Mouse (Mus musculus): ENCODE results near the gene Nat10. TPM values are rescaled to one million over a fixed set of nuclear protein-coding genes. Genes with fewer than 3 reads are reported as not detected.

Nat10 gene
- total and polyA plus RNA-seq, 2 experiments from 2014 or later, result 12.8 to 36.5 TPM

GRCm38 (mm10) chr2:103687143-103687542 is 73.9 kb downstream of the Nat10 start:
- no peaks in the 10 kb centered on the region for H3K27me3 ChIP-seq (ENCODE audit: insufficient read depth, low read length)
- no peak overlapping the region for H3K4me2 ChIP-seq (ENCODE audit: low read depth, low read length)
- H3K4me3 ChIP-seq (ENCODE audit: low read length), result no peak overlapping the region
- ATAC-seq (no peak), DNase-seq (ENCODE audit: low spot score) (peak; percentile 53)
- peaks cover 28% of the 10 kb centered on the region for H3K4me1 ChIP-seq (ENCODE audit: insufficient read depth, low read length)
- H3K27ac ChIP-seq, result no peak overlapping the region
- no peak overlapping the region for H3K9ac ChIP-seq (replicated peaks; ENCODE audit: low read length)
- no peak for TF ChIP-seq CTCF (IDR thresholded peaks at IDR 0.05; ENCODE audit: low read depth)
- H3K9me3 ChIP-seq (ENCODE audit: low read length), result no peaks in the 10 kb centered on the region
- H3K36me3 ChIP-seq (ENCODE audit: insufficient read depth, low read length), result no peaks in the 10 kb centered on the region

GRCm38 (mm10) chr2:103685581-103685980 is 75.5 kb downstream of the Nat10 start:
- no peak overlapping the region for H3K4me3 ChIP-seq (ENCODE audit: low read length)
- H3K9me3 ChIP-seq (ENCODE audit: low read length), result no peaks in the 10 kb centered on the region
- DNase-seq (ENCODE audit: low spot score) (no peak), ATAC-seq (no peak)
- TF ChIP-seq CTCF (IDR thresholded peaks at IDR 0.05; ENCODE audit: low read depth), result no peak
- no peak overlapping the region for H3K9ac ChIP-seq (replicated peaks; ENCODE audit: low read length)
- no peaks in the 10 kb centered on the region for H3K36me3 ChIP-seq (ENCODE audit: insufficient read depth, low read length)
- H3K4me2 ChIP-seq (ENCODE audit: low read depth, low read length), result no peak overlapping the region
- H3K27ac ChIP-seq, result no peak overlapping the region
- no peaks in the 10 kb centered on the region for H3K27me3 ChIP-seq (ENCODE audit: insufficient read depth, low read length)
- WGBS, result 79% methylated on average over 4 of the region's 4 CpGs
- peaks cover 25% of the 10 kb centered on the region for H3K4me1 ChIP-seq (ENCODE audit: insufficient read depth, low read length)

- no peak for TF ChIP-seq CTCF (IDR thresholded peaks at IDR 0.05; ENCODE audit: low read depth)
- ATAC-seq, result no peak
- 66% methylated on average over 7 of the region's 7 CpGs for WGBS
These were observed 76.0 kb downstream of the Nat10 start for GRCm38 (mm10) chr2:103684926-103685577.

GRCm38 (mm10) chr2:103684431-103684830 is 76.6 kb downstream of the Nat10 start:
- DNase-seq (ENCODE audit: low spot score), result no peak
- Histone ChIP-seq H3K27me3 (ENCODE audit: insufficient read depth, low read length) (no peaks in the 10 kb centered on the region), H3K4me1 (ENCODE audit: insufficient read depth, low read length) (peaks cover 17% of the 10 kb centered on the region), H3K36me3 (ENCODE audit: insufficient read depth, low read length) (no peaks in the 10 kb centered on the region), H3K27ac (no peak overlapping the region), H3K9ac (replicated peaks; ENCODE audit: low read length) (no peak overlapping the region), H3K4me3 (ENCODE audit: low read length) (no peak overlapping the region), H3K4me2 (ENCODE audit: low read depth, low read length) (no peak overlapping the region), H3K9me3 (ENCODE audit: low read length) (no peaks in the 10 kb centered on the region)
- ATAC-seq, result no peak
- WGBS, result 92% methylated on average over 2 of the region's 2 CpGs
- TF ChIP-seq CTCF (IDR thresholded peaks at IDR 0.05; ENCODE audit: low read depth), result no peak

More at GRCm38 (mm10) chr2:103684926-103685577, 76.0 kb downstream of the Nat10 start:
- Histone ChIP-seq H3K9ac (replicated peaks; ENCODE audit: low read length) (no peak overlapping the region), H3K4me2 (ENCODE audit: low read depth, low read length) (no peak overlapping the region), H3K4me1 (ENCODE audit: insufficient read depth, low read length) (peaks cover 22% of the 10 kb centered on the region), H3K27me3 (ENCODE audit: insufficient read depth, low read length) (no peaks in the 10 kb centered on the region), H3K36me3 (ENCODE audit: insufficient read depth, low read length) (no peaks in the 10 kb centered on the region), H3K9me3 (ENCODE audit: low read length) (no peaks in the 10 kb centered on the region), H3K27ac (no peak overlapping the region), H3K4me3 (ENCODE audit: low read length) (no peak overlapping the region)
- DNase-seq (ENCODE audit: low spot score), result no peak

- DNase-seq (ENCODE audit: low spot score), result peak; percentile 72
- no peaks in the 10 kb centered on the region for H3K27me3 ChIP-seq (ENCODE audit: insufficient read depth, low read length)
- no peak overlapping the region for H3K9ac ChIP-seq (replicated peaks; ENCODE audit: low read length)
- H3K9me3 ChIP-seq (ENCODE audit: low read length), result no peaks in the 10 kb centered on the region
- H3K4me1 ChIP-seq (ENCODE audit: insufficient read depth, low read length), result peaks cover 17% of the 10 kb centered on the region
- peak overlapping the region; percentile 37; the same call in 1 of the 2 replicates for H3K27ac ChIP-seq
- TF ChIP-seq CTCF (IDR thresholded peaks at IDR 0.05; ENCODE audit: low read depth), result no peak
- no peak overlapping the region for H3K4me3 ChIP-seq (ENCODE audit: low read length)
- 59% methylated on average over 9 of the region's 9 CpGs for WGBS
- H3K4me2 ChIP-seq (ENCODE audit: low read depth, low read length), result no peak overlapping the region
- no peaks in the 10 kb centered on the region for H3K36me3 ChIP-seq (ENCODE audit: insufficient read depth, low read length)
- ATAC-seq, result peak; percentile 84
These were observed 78.1 kb downstream of the Nat10 start for GRCm38 (mm10) chr2:103682927-103683442.

GRCm38 (mm10) chr2:103682261-103682722 is 78.8 kb downstream of the Nat10 start:
- H3K4me1 ChIP-seq (ENCODE audit: insufficient read depth, low read length), result peaks cover 18% of the 10 kb centered on the region
- H3K4me2 ChIP-seq (ENCODE audit: low read depth, low read length), result no peak overlapping the region
- H3K4me3 ChIP-seq (ENCODE audit: low read length), result no peak overlapping the region
- no peak for DNase-seq (ENCODE audit: low spot score)
- H3K9ac ChIP-seq (replicated peaks; ENCODE audit: low read length), result no peak overlapping the region
- no peaks in the 10 kb centered on the region for H3K27me3 ChIP-seq (ENCODE audit: insufficient read depth, low read length)
- no peaks in the 10 kb centered on the region for H3K36me3 ChIP-seq (ENCODE audit: insufficient read depth, low read length)
- ATAC-seq, result no peak
- no peaks in the 10 kb centered on the region for H3K9me3 ChIP-seq (ENCODE audit: low read length)
- H3K27ac ChIP-seq, result peak overlapping the region; percentile 37; the same call in 1 of the 2 replicates
- WGBS, result 63% methylated on average over 9 of the region's 9 CpGs
- TF ChIP-seq CTCF (IDR thresholded peaks at IDR 0.05; ENCODE audit: low read depth), result no peak

GRCm38 (mm10) chr2:103681149-103681548 is 79.9 kb downstream of the Nat10 start:
- Histone ChIP-seq H3K27me3 (ENCODE audit: insufficient read depth, low read length) (no peaks in the 10 kb centered on the region), H3K4me3 (ENCODE audit: low read length) (no peak overlapping the region), H3K27ac (no peak overlapping the region), H3K9ac (replicated peaks; ENCODE audit: low read length) (no peak overlapping the region), H3K9me3 (ENCODE audit: low read length) (no peaks in the 10 kb centered on the region), H3K4me2 (ENCODE audit: low read depth, low read length) (no peak overlapping the region), H3K4me1 (ENCODE audit: insufficient read depth, low read length) (peaks cover 20% of the 10 kb centered on the region), H3K36me3 (ENCODE audit: insufficient read depth, low read length) (no peaks in the 10 kb centered on the region)
- WGBS, result 50% methylated on average over 5 of the region's 5 CpGs
- no peak for TF ChIP-seq CTCF (IDR thresholded peaks at IDR 0.05; ENCODE audit: low read depth)
- ATAC-seq, result no peak
- DNase-seq (ENCODE audit: low spot score), result no peak
